Mouse (Mus musculus): Measurements from ENCODE around the gene Clnk.

The Clnk gene

DNA sequence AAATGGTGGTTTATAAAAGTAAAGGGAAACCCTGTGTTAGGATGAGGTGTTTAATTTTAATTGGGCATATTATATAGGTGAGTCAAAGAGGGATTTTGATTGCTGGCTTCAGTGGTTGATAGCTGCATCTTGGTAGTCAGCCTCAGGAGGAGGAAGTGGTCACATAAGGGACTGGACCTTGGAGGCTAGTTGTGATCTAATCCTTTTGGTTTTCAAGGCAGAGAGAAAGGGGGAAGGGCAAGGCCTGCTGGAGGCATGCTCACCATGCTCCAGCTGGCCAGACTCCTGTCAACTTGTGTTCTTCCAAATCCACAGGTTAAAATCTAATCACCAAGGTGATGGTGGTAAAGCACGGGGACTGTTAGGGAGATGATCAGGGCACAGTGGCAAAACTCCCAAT lies 19.0 kb downstream of the Clnk start:
- peak in 1 of 2 experiments; percentile 22 for DNase-seq (ENCODE audit: low spot score in 2 of 2)

DNA sequence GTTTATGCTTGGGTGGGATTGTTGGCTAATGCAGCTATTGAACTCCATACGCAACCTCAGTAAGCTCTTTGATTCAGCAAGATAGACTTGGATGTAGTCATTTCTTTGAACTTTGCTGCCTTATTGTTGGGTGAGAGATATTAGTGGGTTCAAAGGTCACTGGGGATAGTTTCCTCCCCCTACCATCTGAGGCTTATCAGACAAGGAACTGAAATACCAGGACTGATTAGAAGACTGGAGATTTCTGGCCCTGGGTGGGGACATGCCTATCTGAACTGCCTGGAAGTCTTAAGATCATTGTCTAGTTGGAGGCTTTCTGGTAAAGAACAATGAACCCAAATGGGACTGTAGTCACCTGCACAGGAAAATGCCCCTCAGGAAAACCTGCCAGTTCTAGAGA lies 26.4 kb downstream of the Clnk start:
- no peak for DNase-seq (ENCODE audit: low spot score in 2 of 2)

GRCm38 (mm10) chr5:38845529-38845928 lies 31.1 kb downstream of the Clnk start:
- no peak for DNase-seq (ENCODE audit: low spot score in 2 of 2)

- DNase-seq (ENCODE audit: low spot score in 2 of 2): no peak
Observed at GRCm38 (mm10) chr5:38844312-38844711, 32.3 kb downstream of the Clnk start.

GRCm38 (mm10) chr5:38839981-38840380 lies 36.6 kb downstream of the Clnk start:
- DNase-seq (ENCODE audit: low spot score in 2 of 2): no peak

DNA sequence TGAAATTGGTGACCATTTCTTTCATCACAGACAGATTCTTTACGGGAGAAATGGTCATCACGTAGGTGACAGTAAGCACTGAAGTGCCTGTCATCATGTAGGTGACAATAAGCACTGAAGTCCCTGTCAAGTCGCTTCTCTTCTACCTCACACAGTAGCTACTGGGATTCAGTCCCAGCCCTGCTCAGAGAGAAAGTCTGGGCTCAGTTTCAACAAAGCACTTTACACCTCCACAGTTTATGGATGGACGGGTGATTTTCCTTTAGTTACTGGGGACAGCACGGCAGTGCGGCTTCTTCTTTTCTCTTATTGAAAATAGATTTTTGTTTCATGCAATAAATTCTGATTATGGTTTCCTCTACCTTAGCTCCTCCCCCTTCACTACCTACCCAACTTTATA lies 49.3 kb downstream of the Clnk start:
- DNase-seq (ENCODE audit: low spot score in 2 of 2): no peak

GRCm38 (mm10) chr5:38826586-38826985 lies 50.0 kb downstream of the Clnk start:
- no peak for DNase-seq (ENCODE audit: low spot score in 2 of 2)

- DNase-seq (ENCODE audit: low spot score in 2 of 2): no peak
Observed at GRCm38 (mm10) chr5:38824132-38824965, 52.3 kb downstream of the Clnk start.

GRCm38 (mm10) chr5:38813391-38814109 lies 63.1 kb downstream of the Clnk start:
- DNase-seq (ENCODE audit: low spot score in 2 of 2): no peak

DNA sequence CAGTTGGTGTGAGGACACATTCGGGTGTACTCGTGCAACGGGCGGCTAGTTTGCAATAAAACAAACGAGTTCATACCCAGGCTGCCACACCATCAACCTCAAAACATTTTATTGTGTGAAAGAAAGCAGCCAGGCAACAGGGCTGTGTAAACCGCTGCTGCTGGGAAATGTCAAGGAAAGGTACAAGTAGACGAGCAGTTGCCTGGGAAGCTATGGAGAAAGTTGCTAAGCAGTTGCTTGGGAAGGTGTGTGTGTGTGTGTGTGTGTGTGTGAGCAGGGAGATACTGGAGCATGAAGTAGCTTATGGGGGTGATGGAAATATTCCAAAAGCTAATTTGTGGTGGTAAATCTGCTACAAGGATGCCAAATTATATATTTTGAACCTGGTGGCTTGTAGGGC lies 63.7 kb downstream of the Clnk start:
- no peak for DNase-seq (ENCODE audit: low spot score in 2 of 2)

DNA sequence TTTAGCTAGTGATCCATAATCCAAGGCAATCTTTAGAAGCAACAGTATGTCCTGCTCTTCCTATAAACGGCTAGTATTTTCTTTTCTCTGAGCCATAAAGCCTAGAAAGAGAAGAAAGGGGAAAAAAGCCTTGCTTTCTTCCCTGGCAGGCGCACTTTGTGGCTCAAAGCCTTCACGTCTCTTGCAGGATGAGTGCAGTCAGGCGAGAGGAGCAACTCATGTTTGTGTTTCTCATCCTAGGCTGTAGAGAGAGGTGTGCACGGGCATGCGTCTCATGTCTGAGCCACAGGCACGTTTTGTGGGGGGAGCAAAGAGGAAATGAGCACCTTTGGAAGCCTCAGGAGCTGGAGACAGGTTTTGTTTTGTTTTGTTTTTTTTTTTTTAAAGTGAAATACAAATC lies 64.2 kb downstream of the Clnk start:
- no peak for DNase-seq (ENCODE audit: low spot score in 2 of 2)

GRCm38 (mm10) chr5:38798910-38799309 lies 77.7 kb downstream of the Clnk start:
- no peak for DNase-seq (ENCODE audit: low spot score in 2 of 2)

DNA sequence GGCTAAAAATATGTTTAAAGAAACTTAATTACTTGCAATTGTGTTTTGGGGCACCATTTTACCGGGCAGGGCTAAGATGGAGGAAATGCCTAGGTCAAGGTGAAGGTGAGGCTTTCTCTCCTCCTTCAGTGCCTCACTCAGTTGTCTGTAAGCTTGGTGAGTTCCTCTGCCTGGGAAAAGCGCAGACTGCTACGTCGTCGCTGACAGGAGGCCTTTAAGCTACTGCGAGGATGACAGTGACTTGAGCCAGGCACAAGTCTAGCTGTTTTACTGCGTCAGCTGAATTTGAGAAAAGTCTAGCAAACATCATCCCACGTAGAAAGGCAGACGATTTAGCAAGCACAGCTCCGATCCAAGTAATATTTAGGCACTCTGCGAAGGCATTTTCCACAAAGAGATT lies 81.5 kb downstream of the Clnk start:
- no peak for DNase-seq (ENCODE audit: low spot score in 2 of 2)

DNA sequence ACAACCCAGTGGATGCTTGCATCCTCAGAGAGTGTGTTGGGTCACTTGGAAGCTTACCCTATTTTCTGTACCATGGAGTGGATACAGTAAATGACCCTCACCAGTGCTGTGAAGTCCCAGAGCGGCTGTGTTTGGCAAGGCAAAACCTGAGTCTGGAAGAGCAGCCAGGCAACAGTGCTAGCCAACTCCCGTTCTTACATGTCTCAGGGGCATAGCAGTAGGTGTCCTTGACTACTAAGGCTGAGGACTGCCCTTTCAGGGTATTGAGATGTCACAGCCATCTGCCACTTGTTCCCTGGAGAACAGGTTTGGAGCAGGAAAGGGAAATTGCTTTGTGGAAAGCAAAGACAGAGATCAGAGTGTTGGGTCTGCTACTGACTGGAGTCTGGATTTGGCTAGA lies 85.5 kb downstream of the Clnk start:
- DNase-seq (ENCODE audit: low spot score in 2 of 2): no peak

GRCm38 (mm10) chr5:38788820-38789219 lies 87.8 kb downstream of the Clnk start:
- DNase-seq (ENCODE audit: low spot score in 2 of 2): no peak

- DNase-seq (ENCODE audit: low spot score in 2 of 2): no peak
Observed at GRCm38 (mm10) chr5:38787851-38788520, 88.6 kb downstream of the Clnk start.

GRCm38 (mm10) chr5:38786126-38786525 lies 90.5 kb downstream of the Clnk start:
- DNase-seq (ENCODE audit: low spot score in 2 of 2): no peak

DNA sequence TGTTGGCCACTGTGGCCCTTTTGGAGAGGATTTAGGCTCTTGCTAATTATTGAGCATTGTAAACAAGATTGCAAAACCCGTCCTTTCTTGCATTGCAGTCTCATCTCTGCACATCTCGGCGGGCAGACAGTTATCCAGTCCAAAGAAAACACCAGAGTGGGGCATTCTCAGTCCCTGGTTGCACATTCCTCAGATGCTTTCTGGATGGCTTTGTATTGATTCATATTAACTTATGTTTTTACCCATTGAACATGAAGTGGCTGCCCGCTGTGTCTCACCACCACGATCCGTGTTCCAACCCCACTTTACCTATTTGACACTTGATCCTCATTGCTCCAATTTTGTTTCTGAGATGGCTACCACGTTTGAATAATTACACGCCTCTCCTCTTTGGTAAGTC lies 90.9 kb downstream of the Clnk start:
- DNase-seq (ENCODE audit: low spot score in 2 of 2): no peak

DNA sequence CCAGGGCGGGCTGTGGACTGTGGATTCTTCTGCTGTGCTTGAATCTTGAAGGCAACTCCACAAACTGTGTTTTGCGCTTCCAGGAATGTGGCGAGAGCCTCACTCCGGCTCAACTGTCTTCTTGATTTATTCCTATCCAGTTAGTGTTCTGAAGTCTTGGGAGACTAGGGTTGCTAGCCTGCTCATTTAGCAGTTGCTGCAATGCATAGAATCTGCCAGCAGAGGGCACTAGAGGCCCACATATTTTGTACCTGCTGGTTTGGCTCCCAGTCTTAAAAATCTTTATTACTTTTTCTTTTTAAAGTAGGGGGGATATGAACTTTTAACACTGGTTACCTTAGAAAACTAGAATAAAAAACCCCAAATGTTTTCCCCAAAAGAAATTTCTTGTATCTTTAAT lies 94.8 kb downstream of the Clnk start:
- DNase-seq (ENCODE audit: low spot score in 2 of 2): peak; percentile 42 to 44

- no peak for DNase-seq (ENCODE audit: low spot score in 2 of 2)
Observed at GRCm38 (mm10) chr5:38780631-38781030, 96.0 kb downstream of the Clnk start.

DNA sequence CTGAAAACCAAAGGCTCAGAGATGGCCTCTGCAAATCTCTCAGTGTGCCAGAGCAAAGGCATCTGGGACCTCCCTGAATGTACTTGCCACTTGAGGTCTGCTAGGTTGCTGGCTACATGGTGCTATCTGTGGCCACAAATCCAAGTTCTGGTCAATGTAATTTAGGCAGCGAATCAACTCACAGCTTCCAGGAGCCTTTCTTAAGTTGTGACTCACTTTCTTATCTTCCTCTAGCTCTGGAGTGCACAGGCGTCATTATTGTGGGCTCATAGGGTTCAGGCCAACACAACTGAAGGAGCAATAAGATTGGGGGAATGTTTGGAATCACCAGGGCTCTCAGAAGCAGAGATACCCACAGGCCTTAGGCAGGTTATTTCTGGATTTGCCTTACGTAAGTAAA lies 96.6 kb downstream of the Clnk start:
- no peak for DNase-seq (ENCODE audit: low spot score in 2 of 2)

GRCm38 (mm10) chr5:38775500-38775899 lies 101.1 kb downstream of the Clnk start:
- no peak for DNase-seq (ENCODE audit: low spot score in 2 of 2)

DNA sequence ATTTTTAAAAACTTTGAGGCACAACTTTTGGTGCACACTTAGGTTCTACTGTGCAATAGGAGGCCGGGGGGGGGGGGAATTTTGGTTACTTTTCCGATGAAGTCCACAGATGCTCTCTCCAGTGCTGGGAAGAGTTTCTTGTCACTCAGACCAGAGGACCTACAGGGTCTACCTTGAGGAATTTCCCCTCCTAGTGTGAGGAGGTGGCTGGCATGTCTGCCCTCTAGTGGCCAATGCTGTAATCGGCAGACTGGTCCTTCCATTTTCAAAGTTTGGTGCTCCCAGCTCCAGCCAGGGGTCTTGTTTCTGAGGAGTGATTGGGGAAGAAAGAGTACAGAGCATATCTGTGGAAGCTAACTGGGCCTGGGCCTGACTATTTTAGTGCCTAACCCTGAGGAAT lies 121.7 kb downstream of the Clnk start:
- peak in 1 of 2 experiments; percentile 12 for DNase-seq (ENCODE audit: low spot score in 2 of 2)
